ENCODE assay signal across 9 mouse cellular contexts in the genomic region with DNA sequence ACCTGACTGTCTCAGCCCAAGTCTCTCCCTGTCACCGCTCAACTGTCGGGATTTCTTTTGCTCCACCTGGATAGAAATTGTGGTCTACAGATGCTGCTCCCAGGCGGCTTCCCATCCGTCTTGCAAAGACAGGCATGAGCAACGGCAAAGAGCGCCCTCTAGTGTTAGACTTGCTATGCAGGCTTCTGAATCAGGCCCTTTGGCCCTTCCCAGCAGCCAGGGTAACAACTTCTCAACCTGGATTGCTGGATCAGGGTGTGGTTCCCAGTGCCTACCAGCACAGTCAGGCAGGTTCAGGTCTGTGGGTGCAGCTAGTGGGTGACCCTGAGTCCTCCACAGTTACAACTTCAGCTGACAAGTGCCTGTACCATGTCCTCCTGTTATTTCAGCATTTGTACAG. TPM values are rescaled to one million over a fixed set of nuclear protein-coding genes. Genes with fewer than 3 reads are reported as not detected.
DNase-seq lines count a peak whose midpoint lies in the region; ATAC-seq and TF ChIP-seq lines count a peak whose summit lies in the region.
"Had no signal": no experiment of that assay in that cellular context is flagged by ENCODE, and none has a peak within 500 bp of the region (broad histone marks: within the 10 kb centered on the region; RNA-seq: fewer than 3 reads in every experiment).

No protein-coding gene starts in this region.

- no peaks in the 10 kb centered on the region for H3K9me3 ChIP-seq in neural tube, embryonic 15.5 days (replicated peaks)
- H3K9me3 ChIP-seq in forebrain, embryonic 14.5 days (replicated peaks; ENCODE audit: control insufficient read depth, low read length) = no peaks in the 10 kb centered on the region
- no peaks in the 10 kb centered on the region for H3K9me3 ChIP-seq in intestine, postnatal 0 days (ENCODE audit: control insufficient read depth)

- peak; percentile 83 for DNase-seq in neural tube, embryonic 10.5 days (ENCODE audit: extremely low spot score, low spot score)
- peak; percentile 69 for DNase-seq in c-Kit-positive CD71-negative TER-119-negative erythroid progenitor cells, embryonic 14.5 days (ENCODE audit: low read depth)
- peak; percentile 88 for DNase-seq in forebrain, embryonic 14.5 days (ENCODE audit: low spot score)
- DNase-seq in liver, adult 2 months (ENCODE audit: extremely low read depth, low read depth, low spot score) = peak; percentile 66
- DNase-seq in ovary, postnatal 14 days (ENCODE audit: low spot score) = peak; percentile 69
- DNase-seq in thymus, postnatal 25 days = peak; percentile 35

- TF ChIP-seq POLR2A in liver, adult 2 months (IDR thresholded peaks at IDR 0.05; ENCODE audit: extremely low read depth, insufficient read depth, low read length) = no peak

- H3K4me3 ChIP-seq in neural tube, embryonic 15.5 days (replicated peaks) = no peak overlapping the region
- no peak overlapping the region for H3K4me3 ChIP-seq in forebrain, embryonic 14.5 days (ENCODE audit: low read depth, low read length)
- no peak overlapping the region for H3K4me3 ChIP-seq in intestine, postnatal 0 days (ENCODE audit: low read depth, low read length)
- H3K4me3 ChIP-seq in liver, adult 2 months (ENCODE audit: insufficient read depth, low read depth, low read length) = no peak overlapping the region

- WGBS in neural tube, embryonic 15.5 days = 4% methylated on average over 6 of the region's 6 CpGs
- 4% methylated on average over 6 of the region's 6 CpGs for WGBS in forebrain, embryonic 14.5 days
- WGBS in intestine, postnatal 0 days = 2% methylated on average over 6 of the region's 6 CpGs
- 2% methylated on average over 6 of the region's 6 CpGs for WGBS in liver, adult 2 months

- peak; percentile 95 for TF ChIP-seq CTCF in intestine, postnatal 0 days (IDR thresholded peaks at IDR 0.05; ENCODE audit: low read depth)
- peak; percentile 83 for TF ChIP-seq CTCF in liver, adult 2 months (IDR thresholded peaks at IDR 0.05; ENCODE audit: low read depth, low read length)

- H3K79me2 ChIP-seq in liver, adult 2 months (ENCODE audit: control insufficient read depth, insufficient read depth, low read length) = no peaks in the 10 kb centered on the region

- no peaks in the 10 kb centered on the region for H3K4me1 ChIP-seq in neural tube, embryonic 15.5 days
- H3K4me1 ChIP-seq in forebrain, embryonic 14.5 days (ENCODE audit: control insufficient read depth, insufficient read depth, low read length) = no peaks in the 10 kb centered on the region
- H3K4me1 ChIP-seq in intestine, postnatal 0 days (replicated peaks; ENCODE audit: control insufficient read depth, insufficient read depth, low read length) = no peaks in the 10 kb centered on the region
- H3K4me1 ChIP-seq in liver, adult 2 months (ENCODE audit: control insufficient read depth, insufficient read depth, low read length) = no peaks in the 10 kb centered on the region

- H3K9ac ChIP-seq in neural tube, embryonic 15.5 days (replicated peaks) = no peak overlapping the region
- no peak overlapping the region for H3K9ac ChIP-seq in forebrain, embryonic 14.5 days (ENCODE audit: low read length)
- H3K9ac ChIP-seq in intestine, postnatal 0 days (ENCODE audit: low read depth, low read length) = no peak overlapping the region
- no peak overlapping the region for H3K9ac ChIP-seq in liver, adult 2 months (ENCODE audit: low read depth, low read length)

- ATAC-seq in neural tube, embryonic 15.5 days (ENCODE audit: low FRiP score) = no peak
- peak; percentile 54; the same call in 1 of the 2 replicates for ATAC-seq in forebrain, embryonic 14.5 days
- ATAC-seq in intestine, postnatal 0 days = peak; percentile 61

- H3K36me3 ChIP-seq in neural tube, embryonic 15.5 days = 0 out of 2 replicates have a peak, but pooled peaks cover 4% of the 10 kb centered on the region
- peaks cover 7% of the 10 kb centered on the region for H3K36me3 ChIP-seq in forebrain, embryonic 14.5 days (ENCODE audit: control insufficient read depth, insufficient read depth, low read length)
- H3K36me3 ChIP-seq in intestine, postnatal 0 days (ENCODE audit: control insufficient read depth, insufficient read depth) = no peaks in the 10 kb centered on the region
- no peaks in the 10 kb centered on the region for H3K36me3 ChIP-seq in liver, adult 2 months (ENCODE audit: control insufficient read depth, insufficient read depth, low read length)

- H3K27me3 ChIP-seq in neural tube, embryonic 15.5 days (replicated peaks) = no peaks in the 10 kb centered on the region
- no peaks in the 10 kb centered on the region for H3K27me3 ChIP-seq in forebrain, embryonic 14.5 days (replicated peaks; ENCODE audit: control insufficient read depth, insufficient read depth, low read length)
- no peaks in the 10 kb centered on the region for H3K27me3 ChIP-seq in intestine, postnatal 0 days (replicated peaks; ENCODE audit: control insufficient read depth, insufficient read depth, low read length)
- H3K27me3 ChIP-seq in liver, adult 2 months (ENCODE audit: control insufficient read depth, insufficient read depth, low read length) = no peaks in the 10 kb centered on the region

- H3K27ac ChIP-seq in neural tube, embryonic 15.5 days (replicated peaks) = no peak overlapping the region
- H3K27ac ChIP-seq in forebrain, embryonic 14.5 days (ENCODE audit: low read depth, low read length) = no peak overlapping the region
- no peak overlapping the region for H3K27ac ChIP-seq in intestine, postnatal 0 days (ENCODE audit: low read depth, low read length)
- no peak overlapping the region for H3K27ac ChIP-seq in liver, adult 2 months (replicated peaks; ENCODE audit: insufficient read depth, low read depth, low read length)

- no peak overlapping the region for H3K4me2 ChIP-seq in neural tube, embryonic 15.5 days
- H3K4me2 ChIP-seq in forebrain, embryonic 14.5 days (ENCODE audit: low read length) = no peak overlapping the region
- H3K4me2 ChIP-seq in intestine, postnatal 0 days (replicated peaks; ENCODE audit: low read depth) = no peak overlapping the region

RNA-seq across cellular contexts. Expression of a gene that starts 23.9 kb away (rescaled TPM):
- polyA plus RNA-seq in neural tube, embryonic 15.5 days (2015; fragmentation: Nextera tagmentation; extraction: Ambion mirVana) = not detected in 2 replicates
- polyA plus RNA-seq in forebrain, embryonic 14.5 days (2014; fragmentation: Nextera tagmentation; extraction: Ambion mirVana) = 0.11 and 0.89 TPM in 2 replicates
- not detected in 2 replicates for polyA plus RNA-seq in intestine, postnatal 0 days (2015; fragmentation: Nextera tagmentation; extraction: Ambion mirVana)
- not detected in 2 replicates for total RNA-seq in liver, adult 2 months (2014; rRNA removed)
- polyA plus RNA-seq in liver, adult 2 months (2012; rRNA removed) = not detected in 2 replicates
- total RNA-seq: gastrocnemius, postnatal 36 days had no signal

RNA-seq across cellular contexts. Expression of a gene that starts 32.9 kb away (rescaled TPM):
- polyA plus RNA-seq in neural tube, embryonic 15.5 days (2015; fragmentation: Nextera tagmentation; extraction: Ambion mirVana) = 28.7 and 29.1 TPM in 2 replicates
- 79.1 and 93.9 TPM in 2 replicates for polyA plus RNA-seq in forebrain, embryonic 14.5 days (2014; fragmentation: Nextera tagmentation; extraction: Ambion mirVana)
- 21.5 and 26.1 TPM in 2 replicates for polyA plus RNA-seq in intestine, postnatal 0 days (2015; fragmentation: Nextera tagmentation; extraction: Ambion mirVana)
- total RNA-seq in liver, adult 2 months (2014; rRNA removed) = 0.87 and 1.1 TPM in 2 replicates
- 20.9 and 22.5 TPM in 2 replicates for polyA plus RNA-seq in liver, adult 2 months (2012; rRNA removed)

Comparison
In these comparisons a context has a peak if more than half of its experiments do, and no peak if none do; other contexts are left out.
1. DNase-seq: peak in every context shown above with its lines; median percentile 88 in forebrain, embryonic 14.5 days; 83 in neural tube, embryonic 10.5 days; 69 in c-Kit-positive CD71-negative TER-119-negative erythroid progenitor cells, embryonic 14.5 days; 69 in ovary, postnatal 14 days; 66 in liver, adult 2 months; 35 in thymus, postnatal 25 days.